Mouse (Mus musculus) forebrain, embryonic 10.5 days (tissue): ENCODE measurements at regions not wholly inside any gene's neighbourhood (a gene's known extent, or its start where the extent isn't known, plus 50 kb on each side); places are given as distances from the start of the nearest gene placed in this dataset.

Experiments used
- DNase-seq: peaks from one replicate; pipeline ENCODE4 v3.0.0-alpha.2; 2017; ENCODE audit warnings: low spot score; ENCODE audit errors: extremely low spot score
- H3K27ac ChIP-seq: fragments of 300-500 bp; sonication (generic); 2 replicates; pipeline ENCODE4 v1.5.1; 2016; ENCODE audit warnings: mild to moderate bottlenecking
- H3K27me3 ChIP-seq: fragments of 300-500 bp; sonication (generic); 2 replicates; pipeline ENCODE4 v1.6.1; 2016; ENCODE audit warnings: mild to moderate bottlenecking; ENCODE audit not compliant: poor library complexity, severe bottlenecking
- H3K36me3 ChIP-seq: fragments of 300-500 bp; sonication (generic); replicated peaks from 2 replicates; pipeline ENCODE4 v1.6.1; 2016; ENCODE audit warnings: mild to moderate bottlenecking, moderate library complexity
- H3K4me1 ChIP-seq: fragments of 300-500 bp; sonication (generic); 2 replicates; pipeline ENCODE4 v1.6.1; 2016
- H3K4me3 ChIP-seq: fragments of 300-500 bp; sonication (generic); 2 replicates; pipeline ENCODE4 v1.5.1; 2016; ENCODE audit warnings: mild to moderate bottlenecking, moderate library complexity
- H3K9me3 ChIP-seq: fragments of 300-500 bp; sonication (generic); 2 replicates; pipeline ENCODE4 v1.6.1; 2016; ENCODE audit warnings: mild to moderate bottlenecking, moderate library complexity
- WGBS: fragments of 180-500 bp; shearing (Covaris S2); methylation state at CpG from one replicate; pipeline ENCODE4 v1.1.7; 2016; 5-methylcytosine and 5-hydroxymethylcytosine counted together

- Histone ChIP-seq H3K27me3 (no peaks in the 10 kb centered on the region), H3K27ac (no peak overlapping the region), H3K9me3 (no peaks in the 10 kb centered on the region), H3K36me3 (no peaks in the 10 kb centered on the region), H3K4me1 (peaks cover 9% of the 10 kb centered on the region; the same call in 1 of the 2 replicates), H3K4me3 (no peak overlapping the region)
- WGBS, result 92% methylated on average over 1 of the region's 1 CpGs
- no peak for DNase-seq
These were observed 79.7 kb upstream of the Cacna2d1 start for GRCm38 (mm10) chr5:15854752-15855151.

DNA sequence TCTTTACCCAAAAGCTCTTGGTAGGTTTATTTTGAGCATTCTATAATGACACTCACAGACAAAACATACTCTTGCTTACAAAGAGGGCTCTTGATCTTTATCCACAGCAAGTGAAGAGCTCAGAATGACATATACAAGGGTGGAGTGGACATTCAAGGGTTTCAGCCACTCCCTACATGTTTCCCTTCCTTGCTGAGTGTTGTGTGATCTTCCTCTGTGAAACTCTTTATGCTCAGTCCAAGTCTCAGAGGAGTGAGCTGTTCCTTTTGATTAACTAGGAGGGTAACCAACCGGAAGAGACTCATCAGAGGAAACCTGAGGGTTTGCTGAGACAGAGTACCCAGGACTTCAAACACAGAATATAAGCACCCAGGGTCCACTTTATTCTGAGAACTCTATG, 77.5 kb upstream of the Cacna2d1 start:
- Histone ChIP-seq H3K4me1 (0 out of 2 replicates have a peak, but pooled peaks cover 6% of the 10 kb centered on the region), H3K36me3 (no peaks in the 10 kb centered on the region), H3K27ac (no peak overlapping the region), H3K4me3 (no peak overlapping the region), H3K27me3 (no peaks in the 10 kb centered on the region), H3K9me3 (no peaks in the 10 kb centered on the region)
- no peak for DNase-seq
- WGBS, result 53% methylated on average over 1 of the region's 1 CpGs

GRCm38 (mm10) chr5:15874065-15874464, 60.4 kb upstream of the Cacna2d1 start:
- no peaks in the 10 kb centered on the region for H3K9me3 ChIP-seq
- H3K36me3 ChIP-seq, result no peaks in the 10 kb centered on the region
- no peak overlapping the region for H3K4me3 ChIP-seq
- H3K4me1 ChIP-seq, result peaks cover 20% of the 10 kb centered on the region
- no peak for DNase-seq
- H3K27me3 ChIP-seq, result peaks cover 35% of the 10 kb centered on the region
- WGBS, result 75% methylated on average over 3 of the region's 3 CpGs
- no peak overlapping the region for H3K27ac ChIP-seq

GRCm38 (mm10) chr5:15883004-15883403, 51.5 kb upstream of the Cacna2d1 start:
- Histone ChIP-seq H3K4me3 (no peak overlapping the region), H3K27me3 (peaks cover 12% of the 10 kb centered on the region; the same call in 1 of the 2 replicates), H3K36me3 (no peaks in the 10 kb centered on the region), H3K9me3 (no peaks in the 10 kb centered on the region), H3K4me1 (no peaks in the 10 kb centered on the region), H3K27ac (no peak overlapping the region; the same call in 1 of the 2 replicates)
- DNase-seq, result no peak
